Mouse (Mus musculus): ENCODE measurements around the gene Ssna1.

DNA sequence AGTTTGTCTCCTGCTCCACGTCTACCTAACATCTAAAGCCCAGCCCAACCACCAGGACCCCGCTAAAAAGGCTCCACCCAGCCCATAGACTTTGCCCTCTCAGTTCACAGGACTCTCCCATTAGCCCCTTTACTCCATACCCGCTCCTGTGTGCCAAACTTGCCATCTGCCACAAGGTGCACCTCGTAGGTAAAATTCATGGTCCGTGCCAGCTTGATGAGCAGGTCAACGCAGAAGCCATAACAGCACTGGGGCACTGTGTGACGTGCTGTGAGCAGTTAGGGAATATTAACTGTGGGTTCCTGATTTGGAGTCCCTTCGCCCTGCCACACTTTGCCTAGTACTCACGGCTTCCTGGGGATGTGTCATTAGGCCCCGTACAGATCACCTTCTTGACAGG, 25.8 kb upstream of the Ssna1 start:
- no peak for TF ChIP-seq CTCF (IDR thresholded peaks at IDR 0.05; ENCODE audit: control insufficient read depth, insufficient read depth, insufficient read length)
- no peak for TF ChIP-seq MYOG (IDR thresholded peaks at IDR 0.05; ENCODE audit: control insufficient read depth, extremely low read depth, insufficient read length)
- no peak for TF ChIP-seq CEBPB (IDR thresholded peaks at IDR 0.05; ENCODE audit: low read depth)

Data from C2C12 (cell line).